Mouse (Mus musculus): Measurements from ENCODE around the gene Cacnb1. TPM values are rescaled to one million over a fixed set of nuclear protein-coding genes. Genes with fewer than 3 reads are reported as not detected.
A peak's percentile ranks its signal among the peaks of the same experiment; 100 is the strongest.

Cacnb1 gene
- total RNA-seq, 2 experiments from 2014 or later = 11.7 to 29.3 TPM

GRCm38 (mm10) chr11:97986738-97987465 lies 35.9 kb downstream of the Cacnb1 start:
- DNase-seq = no peak

DNA sequence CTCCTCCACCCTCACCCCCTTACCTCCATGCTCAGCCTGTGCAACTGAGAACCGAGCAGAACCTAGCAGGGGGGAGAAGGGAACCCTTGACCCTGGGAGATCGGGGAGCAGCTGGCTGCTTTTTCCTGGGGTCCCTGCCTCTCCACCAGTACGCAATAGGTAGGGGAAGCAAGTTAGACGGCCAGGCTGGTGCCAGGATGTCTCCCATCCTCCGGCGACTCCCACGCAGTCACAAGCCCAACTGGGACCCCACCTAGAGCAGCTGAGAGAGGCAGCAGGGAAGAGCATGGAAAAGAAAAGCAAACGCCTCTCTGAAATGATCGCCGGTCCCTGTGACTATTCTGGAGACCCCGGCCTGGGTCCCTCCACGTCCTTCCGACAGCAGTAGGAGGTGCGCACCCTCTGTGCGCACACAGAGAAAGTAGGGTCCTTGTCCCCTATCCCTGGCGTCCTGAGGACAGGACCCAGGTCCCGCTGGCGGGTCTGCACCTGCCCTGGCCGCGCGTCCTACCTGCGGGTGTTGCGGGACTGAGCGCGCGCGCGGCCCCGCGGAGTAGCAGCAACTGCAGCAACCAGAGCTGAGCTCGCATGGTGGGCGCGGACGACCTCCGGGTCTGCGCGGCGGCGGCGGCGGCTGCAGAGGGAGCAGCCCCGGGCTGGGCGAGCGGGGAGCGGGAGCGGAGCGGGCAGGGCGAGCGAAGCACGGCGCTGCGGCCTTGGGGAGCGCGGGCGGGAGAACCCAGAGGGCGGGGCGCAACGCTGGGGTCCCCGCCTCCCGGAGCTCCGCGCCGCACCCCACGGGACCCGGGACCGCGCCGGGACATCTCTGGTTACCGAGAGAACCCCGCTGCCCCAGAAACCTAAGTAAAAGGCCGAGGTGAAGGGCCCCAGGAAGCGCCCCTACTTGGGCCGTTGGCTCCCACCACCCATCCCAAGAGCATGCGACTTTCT lies 36.8 kb downstream of the Cacnb1 start, which contains the start of gene Plxdc1:
Plxdc1 (minus strand) TSS at position 718 of the 951 bp plus-strand sequence.
- peak; percentile 74 for DNase-seq

- no peak for DNase-seq
Observed at GRCm38 (mm10) chr11:97983983-97984382, 38.9 kb downstream of the Cacnb1 start.

- DNase-seq = no peak
Observed at GRCm38 (mm10) chr11:97983506-97983905, 39.3 kb downstream of the Cacnb1 start.

DNA sequence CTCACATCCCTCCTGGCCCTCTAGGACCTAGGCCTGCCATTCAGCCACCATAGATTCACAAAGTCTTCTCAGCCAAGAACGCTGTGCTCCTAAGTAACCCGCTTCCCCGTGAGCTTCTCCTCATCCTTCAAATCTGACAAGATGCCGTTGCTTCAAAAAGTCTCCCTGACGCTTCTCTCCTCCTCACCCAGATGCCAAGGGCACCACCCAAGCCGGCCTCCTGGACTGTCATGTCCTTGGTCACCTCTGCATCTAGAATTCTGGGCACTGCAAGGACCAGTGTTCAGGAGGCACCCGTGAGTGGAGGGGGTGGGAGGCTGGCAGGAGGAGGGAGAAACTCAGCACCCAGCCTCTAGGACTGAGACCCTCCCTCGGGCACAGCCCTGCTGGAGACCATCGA lies 40.1 kb downstream of the Cacnb1 start:
- no peak for DNase-seq

- DNase-seq = no peak
Observed at GRCm38 (mm10) chr11:97980531-97980966, 42.3 kb downstream of the Cacnb1 start.

DNA sequence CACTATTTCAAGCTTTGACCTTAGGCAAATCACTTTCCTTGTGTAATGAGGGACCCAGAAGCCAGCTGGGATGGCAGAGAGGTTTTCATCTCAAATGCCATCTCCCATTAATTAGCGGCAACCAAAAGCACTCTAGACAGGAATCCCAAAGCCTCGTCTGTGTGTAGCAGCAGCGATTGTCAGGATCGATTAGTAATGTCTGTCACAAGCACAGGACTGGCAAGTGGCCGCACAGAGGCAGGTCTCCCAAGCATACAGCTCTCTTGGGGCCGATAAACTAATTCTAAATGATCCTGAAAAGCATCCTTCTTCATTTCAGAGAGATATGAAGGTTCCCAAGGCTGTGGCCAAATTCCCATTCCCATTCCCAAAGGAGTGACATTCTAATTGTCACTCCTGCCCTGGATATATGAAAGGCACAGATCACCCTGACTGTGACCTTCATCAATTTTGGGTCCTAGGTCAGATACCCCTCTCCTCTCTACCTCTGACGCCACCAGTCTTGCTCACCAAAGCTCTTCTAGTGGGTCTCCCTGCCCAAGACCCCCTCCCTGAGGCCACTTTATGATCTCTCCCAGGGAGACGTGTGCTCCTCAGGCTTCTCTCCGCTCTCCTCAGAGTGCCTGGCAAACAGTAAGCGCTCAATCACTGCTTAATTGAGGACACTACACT lies 42.9 kb downstream of the Cacnb1 start:
- DNase-seq = no peak

- DNase-seq = no peak
Observed at GRCm38 (mm10) chr11:97978392-97978791, 44.4 kb downstream of the Cacnb1 start.

GRCm38 (mm10) chr11:97977797-97978196 lies 45.0 kb downstream of the Cacnb1 start:
- no peak for DNase-seq

- DNase-seq = no peak
Observed at GRCm38 (mm10) chr11:97974746-97975145, 48.1 kb downstream of the Cacnb1 start.

DNA sequence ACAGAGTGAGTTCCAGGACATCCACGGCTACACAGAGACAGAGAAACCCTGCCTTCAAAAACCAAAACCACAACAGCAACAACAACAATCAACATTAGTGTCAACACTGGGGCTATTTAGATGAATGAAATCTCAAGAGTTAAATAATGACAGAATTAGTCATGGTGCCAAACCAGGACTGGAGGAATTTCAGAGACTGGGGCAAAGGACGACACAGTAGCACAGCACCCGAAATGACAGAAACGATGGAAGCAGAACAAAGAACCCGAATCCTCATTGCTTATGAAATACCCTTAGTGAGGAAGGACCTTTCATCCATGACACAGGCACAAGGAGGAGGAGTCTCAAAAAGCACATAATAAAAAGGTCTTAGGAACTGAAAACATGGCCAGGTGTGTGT lies 48.7 kb downstream of the Cacnb1 start:
- DNase-seq = no peak

DNA sequence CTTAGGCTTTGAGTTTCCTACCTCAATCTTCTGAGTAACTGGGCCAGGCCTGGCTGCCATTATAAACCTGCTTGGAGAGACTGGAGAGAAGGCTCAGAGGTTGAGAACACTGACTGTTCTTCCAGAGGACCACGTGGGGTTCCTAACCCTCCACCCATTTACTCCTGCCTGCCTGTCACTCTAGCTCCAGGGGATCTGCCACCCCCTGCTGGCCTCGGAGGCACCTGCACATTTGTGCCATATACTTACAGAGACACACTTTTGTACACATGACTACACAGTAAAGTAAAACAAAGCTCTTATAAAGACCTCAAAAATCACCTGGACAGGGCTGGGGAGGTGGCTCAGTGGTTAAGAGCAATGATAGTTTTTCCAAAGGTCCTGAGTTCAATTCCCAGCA lies 50.4 kb downstream of the Cacnb1 start:
- no peak for DNase-seq

GRCm38 (mm10) chr11:97971232-97971631 lies 51.6 kb downstream of the Cacnb1 start:
- DNase-seq = peak; percentile 87

DNA sequence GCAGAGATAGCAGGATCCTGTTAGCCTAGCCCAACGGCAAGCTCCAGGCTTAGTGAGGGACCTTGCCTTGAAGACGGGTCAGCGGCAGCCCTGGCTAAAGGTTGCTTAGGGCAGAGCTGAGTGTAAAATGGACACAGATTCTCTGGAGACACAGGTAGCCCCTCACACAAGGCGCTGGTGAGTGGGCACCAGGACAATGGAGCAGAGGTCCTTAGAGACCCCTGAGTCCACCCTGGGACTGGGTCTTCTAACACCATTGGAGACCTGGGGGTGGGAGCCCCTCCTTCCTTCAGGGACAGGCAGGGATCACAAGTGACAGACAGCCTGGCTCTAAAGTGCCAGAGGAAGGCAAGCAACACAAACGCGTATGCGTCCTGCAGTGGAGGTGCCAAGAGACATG lies 52.1 kb downstream of the Cacnb1 start:
- no peak for DNase-seq

DNA sequence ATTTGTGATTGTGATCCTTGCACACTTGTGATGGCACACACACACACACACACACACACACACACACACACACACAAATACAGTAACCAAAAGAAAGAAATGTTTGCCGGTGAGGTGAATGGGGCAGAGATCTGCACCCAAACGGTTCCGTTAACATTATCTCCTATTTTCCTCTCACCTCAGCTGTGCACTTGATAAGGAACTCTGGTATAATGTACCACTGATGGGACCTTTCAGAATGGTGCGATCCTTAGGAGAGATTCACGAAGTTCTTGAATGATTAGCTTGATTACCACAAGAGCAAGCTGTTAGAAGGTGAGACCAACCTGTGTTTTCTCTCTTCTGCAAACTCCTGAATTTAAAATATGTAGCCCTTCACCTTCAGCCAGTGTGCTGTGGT lies 54.4 kb downstream of the Cacnb1 start:
- no peak for DNase-seq

- DNase-seq = no peak
Observed at GRCm38 (mm10) chr11:97967114-97967513, 55.7 kb downstream of the Cacnb1 start.

DNA sequence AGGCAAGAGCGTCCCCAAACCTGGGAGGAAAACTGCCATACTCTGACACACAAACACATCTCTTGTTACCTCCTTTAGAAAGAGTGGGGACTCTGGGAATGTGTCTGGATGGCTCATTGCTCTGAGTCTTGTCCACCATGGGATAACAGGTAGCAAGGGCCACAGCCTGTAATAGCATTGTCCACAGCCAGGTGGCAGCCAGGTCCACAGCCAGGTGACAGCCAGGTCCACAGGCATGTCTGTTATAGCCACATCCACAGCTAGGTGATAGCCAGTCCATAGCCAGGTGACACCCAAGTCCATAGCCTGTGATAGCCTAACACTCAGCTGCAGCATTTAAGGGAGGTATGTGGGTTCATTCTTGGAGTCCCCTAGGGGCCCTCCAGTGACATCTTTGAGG lies 61.9 kb downstream of the Cacnb1 start:
- DNase-seq = no peak

DNA sequence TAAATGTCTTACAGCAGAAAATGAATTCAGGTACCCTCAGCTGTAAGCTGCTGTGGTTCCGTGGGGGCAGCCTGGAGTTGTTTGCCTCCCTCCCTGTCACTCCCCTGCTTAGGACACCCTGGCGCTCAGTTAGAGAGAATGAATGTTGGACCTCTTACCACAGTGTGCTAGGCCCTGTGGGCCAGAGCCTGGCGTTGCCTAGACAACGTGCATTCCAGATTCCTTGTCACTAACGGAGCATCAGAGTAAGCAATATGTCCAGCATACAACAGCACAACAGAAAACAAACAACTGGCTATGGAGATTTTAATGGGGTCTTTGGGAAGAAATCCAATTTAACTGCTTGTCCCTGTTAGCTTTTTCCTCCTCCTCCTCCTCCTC lies 63.5 kb downstream of the Cacnb1 start:
- DNase-seq = no peak

GRCm38 (mm10) chr11:97958641-97959299 lies 64.1 kb downstream of the Cacnb1 start:
- DNase-seq = no peak

- peak; percentile 49 for DNase-seq
Observed at GRCm38 (mm10) chr11:97956905-97957560, 65.8 kb downstream of the Cacnb1 start.

GRCm38 (mm10) chr11:97955915-97956314 lies 66.9 kb downstream of the Cacnb1 start:
- no peak for DNase-seq
